Mouse (Mus musculus): Measurements from ENCODE around the gene Rabep2.

GRCm38 (mm10) chr7:126440134-126440533 lies 11.6 kb downstream of the Rabep2 start:
- no peak for TF ChIP-seq POLR2A (IDR thresholded peaks at IDR 0.05; ENCODE audit: borderline replicate concordance, low read depth, low read length)
- no peak for TF ChIP-seq CTCF (IDR thresholded peaks at IDR 0.05; ENCODE audit: low read depth, low read length)
